Mouse (Mus musculus): ENCODE data around the gene Efcab6. TPM values are rescaled to one million over a fixed set of nuclear protein-coding genes. Genes with fewer than 3 reads are reported as not detected.

Efcab6 gene
- total RNA-seq, 1 experiment = 0.76 TPM

GRCm38 (mm10) chr15:83939703-83940102 lies 125.5 kb downstream of the Efcab6 start:
- in situ Hi-C loops (cut with MboI; ENCODE audit: low sequenced_read_pairs in 2 of 2, unreplicated experiment in 2 of 2) = no loop called here
- TF ChIP-seq HCFC1 (IDR thresholded peaks at IDR 0.05; ENCODE audit: borderline replicate concordance, insufficient read depth, low read length) (no peak), MAFK (IDR thresholded peaks at IDR 0.05; ENCODE audit: insufficient read depth, low read depth, low read length) (no peak), ZC3H11A (IDR thresholded peaks at IDR 0.05; ENCODE audit: borderline replicate concordance, low read depth, low read length) (no peak), ZNF384 (IDR thresholded peaks at IDR 0.05; ENCODE audit: low read depth, low read length) (no peak), CHD2 (IDR thresholded peaks at IDR 0.05; ENCODE audit: low read depth, low read length) (no peak)
- Histone ChIP-seq H3K27ac (ENCODE audit: insufficient read depth, low read depth, low read length, poor library complexity, severe bottlenecking) (no peak overlapping the region), H3K4me1 (ENCODE audit: control insufficient read depth in 2 of 2, insufficient read depth in 2 of 2, low read length in 2 of 2, poor library complexity in 1 of 2) (no peaks in the 10 kb centered on the region; a peak in 1 of 4 replicates), H3K9me3 (ENCODE audit: control insufficient read depth, insufficient read depth, low read depth, low read length) (no peaks in the 10 kb centered on the region), H3K36me3 (ENCODE audit: control insufficient read depth, insufficient read depth, low read length, poor library complexity, severe bottlenecking) (no peaks in the 10 kb centered on the region), H3K9ac (ENCODE audit: insufficient read depth, low read depth, low read length, poor library complexity, severe bottlenecking) (no peak overlapping the region), H3K4me3 (ENCODE audit: insufficient read depth in 1 of 2, low read depth in 1 of 2, low read length in 2 of 2, poor library complexity in 1 of 2, severe bottlenecking in 1 of 2) (no peak overlapping the region)
- DNase-seq (ENCODE audit: low read depth, low spot score) = no peak

DNA sequence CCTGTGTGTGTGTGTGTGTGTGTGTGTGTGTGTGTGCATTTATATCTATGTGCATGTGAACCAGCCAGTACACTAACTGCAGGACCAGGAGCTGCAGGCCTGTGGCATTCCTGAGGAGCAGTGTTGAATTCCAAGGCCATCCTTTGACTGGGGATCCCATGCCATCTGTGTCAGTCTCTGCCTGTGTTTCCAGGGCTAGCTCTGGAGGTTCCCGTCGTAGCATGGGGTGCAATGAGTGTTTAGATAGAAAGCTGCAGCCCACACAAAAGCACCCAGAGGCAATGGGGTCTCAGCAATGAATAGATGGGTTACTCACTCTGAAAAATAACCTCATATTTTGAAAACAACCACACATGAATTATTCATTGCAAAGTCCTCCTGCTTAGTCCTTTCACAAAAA lies 126.7 kb downstream of the Efcab6 start:
- no peak overlapping the region for H3K4me3 ChIP-seq (ENCODE audit: insufficient read depth in 1 of 2, low read depth in 1 of 2, low read length in 2 of 2, poor library complexity in 1 of 2, severe bottlenecking in 1 of 2)
- H3K9me3 ChIP-seq (ENCODE audit: control insufficient read depth, insufficient read depth, low read depth, low read length) = no peaks in the 10 kb centered on the region
- no peaks in the 10 kb centered on the region; a peak in 1 of 4 replicates for H3K4me1 ChIP-seq (ENCODE audit: control insufficient read depth in 2 of 2, insufficient read depth in 2 of 2, low read length in 2 of 2, poor library complexity in 1 of 2)
- no peaks in the 10 kb centered on the region for H3K36me3 ChIP-seq (ENCODE audit: control insufficient read depth, insufficient read depth, low read length, poor library complexity, severe bottlenecking)
- TF ChIP-seq HCFC1 (IDR thresholded peaks at IDR 0.05; ENCODE audit: borderline replicate concordance, insufficient read depth, low read length) (no peak), ZC3H11A (IDR thresholded peaks at IDR 0.05; ENCODE audit: borderline replicate concordance, low read depth, low read length) (no peak), MAFK (IDR thresholded peaks at IDR 0.05; ENCODE audit: insufficient read depth, low read depth, low read length) (no peak), CHD2 (IDR thresholded peaks at IDR 0.05; ENCODE audit: low read depth, low read length) (no peak), ZNF384 (IDR thresholded peaks at IDR 0.05; ENCODE audit: low read depth, low read length) (no peak)
- no peak overlapping the region for H3K27ac ChIP-seq (ENCODE audit: insufficient read depth, low read depth, low read length, poor library complexity, severe bottlenecking)
- in situ Hi-C loops (cut with MboI; ENCODE audit: low sequenced_read_pairs in 2 of 2, unreplicated experiment in 2 of 2) = no loop called here
- H3K9ac ChIP-seq (ENCODE audit: insufficient read depth, low read depth, low read length, poor library complexity, severe bottlenecking) = no peak overlapping the region
- no peak for DNase-seq (ENCODE audit: low read depth, low spot score)

DNA sequence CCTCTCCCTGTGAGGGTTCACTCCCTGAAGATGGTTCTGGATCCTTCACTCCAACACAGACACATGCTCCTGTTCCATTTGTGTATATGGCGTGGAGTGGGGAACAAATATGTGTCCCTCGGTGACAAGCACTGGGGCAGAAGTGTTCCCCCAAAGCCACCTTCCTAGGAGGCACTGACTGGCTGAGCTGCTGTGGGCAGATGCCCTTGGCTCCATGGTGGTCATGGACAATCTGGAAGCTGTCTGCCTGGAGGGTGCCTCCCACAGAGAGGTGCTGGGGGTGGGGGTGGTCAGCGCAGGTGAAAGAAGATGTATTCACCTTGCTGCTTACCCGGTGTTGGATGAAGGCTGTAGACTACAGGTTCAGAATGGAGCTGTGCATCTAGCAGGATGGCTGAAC lies 128.7 kb downstream of the Efcab6 start:
- in situ Hi-C loops (cut with MboI; ENCODE audit: low sequenced_read_pairs in 2 of 2, unreplicated experiment in 2 of 2) = no loop called here
- Histone ChIP-seq H3K36me3 (ENCODE audit: control insufficient read depth, insufficient read depth, low read length, poor library complexity, severe bottlenecking) (no peaks in the 10 kb centered on the region), H3K9me3 (ENCODE audit: control insufficient read depth, insufficient read depth, low read depth, low read length) (no peaks in the 10 kb centered on the region), H3K9ac (ENCODE audit: insufficient read depth, low read depth, low read length, poor library complexity, severe bottlenecking) (no peak overlapping the region), H3K4me1 (ENCODE audit: control insufficient read depth in 2 of 2, insufficient read depth in 2 of 2, low read length in 2 of 2, poor library complexity in 1 of 2) (no peaks in the 10 kb centered on the region), H3K27ac (ENCODE audit: insufficient read depth, low read depth, low read length, poor library complexity, severe bottlenecking) (no peak overlapping the region), H3K4me3 (ENCODE audit: insufficient read depth in 1 of 2, low read depth in 1 of 2, low read length in 2 of 2, poor library complexity in 1 of 2, severe bottlenecking in 1 of 2) (no peak overlapping the region)
- DNase-seq (ENCODE audit: low read depth, low spot score) = no peak
- no peak for TF ChIP-seq ZNF384 (IDR thresholded peaks at IDR 0.05; ENCODE audit: low read depth, low read length)
- no peak for TF ChIP-seq MAFK (IDR thresholded peaks at IDR 0.05; ENCODE audit: insufficient read depth, low read depth, low read length)
- TF ChIP-seq ZC3H11A (IDR thresholded peaks at IDR 0.05; ENCODE audit: borderline replicate concordance, low read depth, low read length) = no peak
- no peak for TF ChIP-seq HCFC1 (IDR thresholded peaks at IDR 0.05; ENCODE audit: borderline replicate concordance, insufficient read depth, low read length)
- no peak for TF ChIP-seq CHD2 (IDR thresholded peaks at IDR 0.05; ENCODE audit: low read depth, low read length)

DNA sequence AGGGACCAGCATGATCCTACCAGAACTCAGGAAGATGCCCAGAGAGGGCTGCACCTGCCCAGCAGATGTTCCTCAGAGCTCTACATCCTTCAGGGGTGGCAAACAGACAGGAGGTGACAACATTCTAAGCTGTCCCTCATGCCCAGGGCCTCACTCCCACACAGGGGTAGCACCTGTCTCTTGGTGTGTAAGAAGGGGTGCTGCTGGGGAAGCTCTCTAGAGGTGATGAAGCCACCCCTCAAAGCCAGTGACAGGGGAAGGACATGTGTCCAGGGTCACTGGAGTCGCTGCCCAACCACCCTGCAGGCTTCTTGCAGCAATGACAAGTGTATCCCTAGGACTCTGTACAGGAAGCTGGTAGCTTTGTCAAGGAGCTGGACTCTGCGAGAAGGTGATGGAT lies 130.4 kb downstream of the Efcab6 start:
- DNase-seq (ENCODE audit: low read depth, low spot score) = no peak
- no peak overlapping the region for H3K9ac ChIP-seq (ENCODE audit: insufficient read depth, low read depth, low read length, poor library complexity, severe bottlenecking)
- H3K4me3 ChIP-seq (ENCODE audit: insufficient read depth in 1 of 2, low read depth in 1 of 2, low read length in 2 of 2, poor library complexity in 1 of 2, severe bottlenecking in 1 of 2) = no peak overlapping the region
- no peak overlapping the region for H3K27ac ChIP-seq (ENCODE audit: insufficient read depth, low read depth, low read length, poor library complexity, severe bottlenecking)
- TF ChIP-seq MAFK (IDR thresholded peaks at IDR 0.05; ENCODE audit: insufficient read depth, low read depth, low read length) = no peak
- TF ChIP-seq ZNF384 (IDR thresholded peaks at IDR 0.05; ENCODE audit: low read depth, low read length) = no peak
- TF ChIP-seq HCFC1 (IDR thresholded peaks at IDR 0.05; ENCODE audit: borderline replicate concordance, insufficient read depth, low read length) = no peak
- no peak for TF ChIP-seq ZC3H11A (IDR thresholded peaks at IDR 0.05; ENCODE audit: borderline replicate concordance, low read depth, low read length)
- no peak for TF ChIP-seq CHD2 (IDR thresholded peaks at IDR 0.05; ENCODE audit: low read depth, low read length)
- H3K4me1 ChIP-seq (ENCODE audit: control insufficient read depth in 2 of 2, insufficient read depth in 2 of 2, low read length in 2 of 2, poor library complexity in 1 of 2) = no peaks in the 10 kb centered on the region
- H3K36me3 ChIP-seq (ENCODE audit: control insufficient read depth, insufficient read depth, low read length, poor library complexity, severe bottlenecking) = no peaks in the 10 kb centered on the region
- in situ Hi-C loops (cut with MboI; ENCODE audit: low sequenced_read_pairs in 2 of 2, unreplicated experiment in 2 of 2) = no loop called here
- H3K9me3 ChIP-seq (ENCODE audit: control insufficient read depth, insufficient read depth, low read depth, low read length) = no peaks in the 10 kb centered on the region

GRCm38 (mm10) chr15:83925338-83925737 lies 139.8 kb downstream of the Efcab6 start:
- Histone ChIP-seq H3K9ac (ENCODE audit: insufficient read depth, low read depth, low read length, poor library complexity, severe bottlenecking) (no peak overlapping the region), H3K27ac (ENCODE audit: insufficient read depth, low read depth, low read length, poor library complexity, severe bottlenecking) (no peak overlapping the region), H3K4me1 (ENCODE audit: control insufficient read depth in 2 of 2, insufficient read depth in 2 of 2, low read length in 2 of 2, poor library complexity in 1 of 2) (no peaks in the 10 kb centered on the region), H3K4me3 (ENCODE audit: insufficient read depth in 1 of 2, low read depth in 1 of 2, low read length in 2 of 2, poor library complexity in 1 of 2, severe bottlenecking in 1 of 2) (no peak overlapping the region), H3K36me3 (ENCODE audit: control insufficient read depth, insufficient read depth, low read length, poor library complexity, severe bottlenecking) (no peaks in the 10 kb centered on the region), H3K9me3 (ENCODE audit: control insufficient read depth, insufficient read depth, low read depth, low read length) (no peaks in the 10 kb centered on the region)
- no peak for TF ChIP-seq MAFK (IDR thresholded peaks at IDR 0.05; ENCODE audit: insufficient read depth, low read depth, low read length)
- no peak for TF ChIP-seq ZC3H11A (IDR thresholded peaks at IDR 0.05; ENCODE audit: borderline replicate concordance, low read depth, low read length)
- no peak for TF ChIP-seq CHD2 (IDR thresholded peaks at IDR 0.05; ENCODE audit: low read depth, low read length)
- no peak for TF ChIP-seq ZNF384 (IDR thresholded peaks at IDR 0.05; ENCODE audit: low read depth, low read length)
- no peak for TF ChIP-seq HCFC1 (IDR thresholded peaks at IDR 0.05; ENCODE audit: borderline replicate concordance, insufficient read depth, low read length)
- in situ Hi-C loops (cut with MboI; ENCODE audit: low sequenced_read_pairs in 2 of 2, unreplicated experiment in 2 of 2) = no loop called here
- no peak for DNase-seq (ENCODE audit: low read depth, low spot score)

Measured in ES-E14 (cell line).